Mouse (Mus musculus): ENCODE data around the gene Arhgap44. TPM values are rescaled to one million over a fixed set of nuclear protein-coding genes. Genes with fewer than 3 reads are reported as not detected.

Gene Arhgap44
- total RNA-seq, 2 experiments from 2014 or later: 155 TPM

DNA sequence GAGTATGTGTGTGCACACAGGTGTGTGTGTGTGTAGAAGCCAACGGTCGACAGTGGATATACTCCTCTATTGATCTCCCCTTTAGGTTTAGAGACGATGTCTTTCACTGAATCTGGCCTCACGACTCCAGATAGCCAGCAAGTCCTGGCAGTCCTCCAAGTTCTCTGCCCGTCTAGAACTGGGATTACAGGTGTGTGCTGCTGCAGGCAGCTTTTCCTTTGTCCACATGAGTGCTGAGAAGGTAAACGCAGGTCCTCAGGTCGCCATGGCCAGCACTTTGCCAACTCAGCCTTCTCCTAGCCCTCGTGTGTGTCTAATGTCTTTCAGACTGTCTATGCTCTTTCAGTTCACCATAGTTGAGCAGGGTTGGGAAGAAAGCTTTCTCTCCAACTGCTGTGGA, 69.9 kb downstream of the Arhgap44 start:
- DNase-seq (ENCODE audit: low spot score in 2 of 2): no peak
- intact Hi-C loops (cut with DNase I): no loop called here

DNA sequence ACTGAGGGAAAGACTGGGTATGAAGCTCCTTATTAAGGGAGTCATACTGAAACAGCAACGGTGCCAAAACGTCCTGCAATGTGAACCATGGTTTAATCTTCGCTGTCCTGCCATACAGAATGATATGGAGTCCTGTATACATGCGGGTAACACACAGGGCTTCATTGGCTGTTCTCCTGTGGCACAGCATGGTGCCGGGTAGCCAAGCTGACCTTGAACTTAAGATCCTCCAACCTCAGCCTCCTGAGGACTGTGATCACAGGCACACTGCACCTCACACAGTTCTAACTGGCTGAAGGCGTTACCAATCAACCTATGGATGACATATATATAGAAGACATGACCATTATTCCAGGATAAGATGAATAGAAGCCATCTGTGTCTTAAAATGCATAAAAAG, 72.4 kb downstream of the Arhgap44 start:
- intact Hi-C loops (cut with DNase I): no loop called here
- DNase-seq (ENCODE audit: low spot score in 2 of 2): no peak

DNA sequence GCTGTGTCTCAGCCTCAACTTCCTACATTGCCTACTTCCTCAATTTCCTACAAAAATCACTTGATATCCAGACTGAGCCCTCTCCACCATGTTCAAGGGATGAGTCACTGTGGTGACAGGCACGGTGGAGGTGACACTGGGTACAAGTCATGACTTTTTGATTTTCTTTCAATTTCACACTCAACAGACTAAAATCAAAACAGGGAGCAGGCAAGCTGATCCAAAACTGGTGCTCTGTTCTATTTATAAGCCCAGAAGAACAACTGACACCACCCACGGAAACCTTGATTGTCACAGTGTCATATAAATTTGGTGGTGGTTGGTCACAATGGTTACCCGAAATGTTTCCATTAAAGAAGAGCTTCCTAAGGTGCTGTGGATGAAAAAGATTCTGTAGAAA, 72.8 kb downstream of the Arhgap44 start:
- intact Hi-C loops (cut with DNase I): no loop called here
- DNase-seq (ENCODE audit: low spot score in 2 of 2): peak in 1 of 2 experiments; percentile 33

DNA sequence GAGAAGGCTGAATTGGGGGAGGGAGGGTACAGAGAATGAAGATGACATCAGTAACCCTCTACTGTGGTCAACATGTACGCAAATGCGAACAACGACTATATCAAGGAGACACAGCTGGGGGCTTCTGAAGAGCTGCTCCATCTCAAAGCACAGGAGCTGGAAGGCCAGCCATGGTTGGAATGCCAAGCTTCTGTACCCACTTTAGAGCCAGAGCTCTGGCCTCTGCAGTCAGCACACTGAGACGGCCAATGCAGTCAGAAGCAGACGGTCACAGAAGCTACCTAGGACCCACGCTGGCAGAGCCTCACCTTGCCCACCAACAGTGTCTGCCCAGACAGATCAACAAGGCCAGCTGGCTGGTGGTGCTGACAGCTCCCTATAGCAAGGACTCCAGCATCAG, 73.5 kb downstream of the Arhgap44 start:
- no peak for DNase-seq (ENCODE audit: low spot score in 2 of 2)
- intact Hi-C loops (cut with DNase I): no loop called here

DNA sequence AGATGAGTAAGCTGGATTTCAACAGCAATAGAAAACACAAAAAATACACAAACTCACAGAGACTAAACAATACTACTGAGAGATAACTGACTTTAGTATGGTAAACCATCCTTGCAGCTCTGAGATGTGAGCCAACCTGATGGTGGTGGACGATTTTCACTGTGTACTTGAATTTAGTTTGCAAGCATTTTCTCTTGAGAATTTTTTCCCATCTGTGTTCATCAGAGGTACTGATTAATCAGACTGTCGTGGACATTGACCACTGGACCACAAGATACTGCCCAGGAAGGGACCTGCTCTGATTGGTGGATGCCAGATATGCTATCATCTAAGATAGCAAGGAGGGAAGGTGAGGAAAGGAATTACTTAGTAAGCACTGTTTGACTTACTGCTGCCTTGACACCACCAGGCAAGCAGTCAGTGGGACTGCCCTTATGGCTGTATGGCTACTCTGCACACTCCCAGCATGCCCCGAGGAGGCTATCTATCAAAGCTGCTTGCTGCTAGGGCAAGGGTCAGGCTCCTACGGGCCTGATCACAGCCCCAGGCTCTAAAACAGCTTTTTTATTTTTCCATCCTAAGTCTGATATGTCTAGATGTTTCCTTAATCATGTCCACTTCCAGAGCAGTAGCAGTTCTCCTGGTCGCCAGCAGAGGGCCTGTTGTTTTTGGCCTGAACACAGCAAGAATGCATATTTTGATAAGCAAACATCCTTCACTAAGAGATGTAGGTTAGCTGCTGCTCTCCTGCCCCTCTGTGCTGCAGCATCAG, 74.1 kb downstream of the Arhgap44 start:
- intact Hi-C loops (cut with DNase I): no loop called here

DNA sequence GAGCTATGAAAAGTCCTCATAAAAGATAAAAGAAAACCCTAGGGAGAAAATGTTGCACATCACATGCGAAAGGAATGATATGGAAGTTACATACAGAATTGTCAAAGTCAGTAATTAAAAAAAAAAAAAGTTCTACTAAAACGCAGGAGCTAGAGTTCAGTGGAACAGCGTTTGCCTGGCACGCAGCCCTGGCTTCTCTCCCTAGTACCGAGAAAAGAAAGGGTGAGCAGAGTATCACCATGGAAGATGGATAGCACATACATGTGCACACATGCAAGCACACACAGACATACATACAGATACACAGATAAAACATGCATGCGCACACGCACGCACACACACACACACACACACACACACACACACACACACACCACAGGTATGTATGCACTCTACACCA, 82.0 kb downstream of the Arhgap44 start:
- intact Hi-C loops (cut with DNase I): no loop called here
- no peak for DNase-seq (ENCODE audit: low spot score in 2 of 2)

More for the DNA sequence above, 74.1 kb downstream of the Arhgap44 start:
- peak; percentile 58 to 63 for DNase-seq (ENCODE audit: low spot score in 2 of 2)

DNA sequence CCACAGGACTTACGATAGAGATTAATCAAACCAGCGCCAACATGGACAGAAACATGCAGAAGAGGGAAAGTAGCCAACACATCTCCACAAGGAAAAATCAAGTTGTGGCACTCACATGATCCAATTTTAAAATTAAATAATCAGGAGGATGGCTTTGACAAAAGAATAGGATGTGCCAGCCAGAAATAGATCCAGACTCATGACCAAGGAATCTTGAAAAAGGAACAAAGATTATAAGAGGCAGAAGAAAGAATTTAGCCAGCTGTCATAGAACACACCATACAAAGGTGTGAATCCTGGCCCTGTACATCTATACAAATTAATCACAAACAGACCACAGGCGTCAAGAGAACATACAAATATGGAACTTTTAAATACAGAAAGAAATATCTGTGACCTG, 82.5 kb downstream of the Arhgap44 start:
- intact Hi-C loops (cut with DNase I): no loop called here
- no peak for DNase-seq (ENCODE audit: low spot score in 2 of 2)

DNA sequence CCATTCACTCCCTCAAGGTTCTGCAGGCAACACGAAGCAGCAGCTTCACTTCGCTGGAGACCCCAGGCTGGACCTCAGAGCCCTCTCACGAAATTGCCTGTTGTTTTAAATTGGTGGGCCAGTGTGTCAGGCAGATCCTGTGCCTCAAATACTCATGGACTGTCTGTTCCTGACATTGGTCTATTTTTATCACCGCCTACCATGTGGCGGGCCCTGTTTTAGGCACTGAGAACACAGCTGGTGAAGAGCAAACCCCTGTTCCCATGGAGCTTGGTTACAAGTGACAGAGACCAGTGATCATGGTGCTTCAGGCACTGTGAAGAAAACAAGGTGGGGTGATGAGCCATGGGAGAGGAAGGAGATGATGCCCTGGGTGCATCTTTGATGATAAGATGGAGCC, 93.2 kb downstream of the Arhgap44 start:
- intact Hi-C loops (cut with DNase I): no loop called here

DNA sequence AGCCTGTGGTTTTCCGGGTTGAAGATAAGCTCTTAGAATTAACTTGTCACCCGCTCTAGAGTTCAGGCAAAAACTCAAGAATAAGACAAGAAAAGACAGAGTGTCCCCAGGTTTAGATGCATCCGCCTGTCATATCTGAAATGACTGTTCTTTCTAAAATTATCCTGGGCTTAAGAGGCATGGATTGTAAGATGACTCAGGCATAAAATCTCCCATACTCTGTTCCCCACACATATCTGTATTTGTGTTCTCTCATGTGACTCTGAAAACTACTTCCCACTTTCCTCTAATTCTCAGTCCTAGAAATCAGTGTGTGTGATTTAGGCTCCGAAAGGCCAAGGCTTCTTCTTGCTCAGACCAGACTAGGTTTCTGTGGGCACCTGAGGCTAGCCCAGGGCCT, 93.7 kb downstream of the Arhgap44 start:
- DNase-seq (ENCODE audit: low spot score in 2 of 2): peak in 1 of 2 experiments; percentile 63
- intact Hi-C loops (cut with DNase I): no loop called here

More for the DNA sequence above, 93.2 kb downstream of the Arhgap44 start:
- peak; percentile 55 to 89 for DNase-seq (ENCODE audit: low spot score in 2 of 2)

DNA sequence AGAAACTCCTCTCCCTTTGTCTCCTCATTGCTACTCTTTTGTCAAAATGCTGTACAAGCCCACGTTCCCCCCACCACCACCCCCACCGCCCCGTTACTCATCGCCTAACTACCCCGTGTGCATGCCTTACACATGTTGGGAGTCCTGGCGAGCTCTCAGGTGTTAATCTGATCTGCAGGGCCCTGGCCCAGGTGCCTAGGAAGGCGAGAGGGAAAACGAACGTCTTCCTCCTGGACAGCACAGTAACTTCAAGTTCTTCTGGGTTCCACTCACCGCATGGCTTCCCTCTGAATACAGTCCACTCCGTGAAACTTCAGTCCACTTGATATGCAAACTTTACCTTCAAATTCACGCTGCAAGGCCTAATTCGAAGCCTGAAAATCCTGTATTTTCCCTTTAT, 97.6 kb downstream of the Arhgap44 start:
- intact Hi-C loops (cut with DNase I): no loop called here
- DNase-seq (ENCODE audit: low spot score in 2 of 2): no peak

DNA sequence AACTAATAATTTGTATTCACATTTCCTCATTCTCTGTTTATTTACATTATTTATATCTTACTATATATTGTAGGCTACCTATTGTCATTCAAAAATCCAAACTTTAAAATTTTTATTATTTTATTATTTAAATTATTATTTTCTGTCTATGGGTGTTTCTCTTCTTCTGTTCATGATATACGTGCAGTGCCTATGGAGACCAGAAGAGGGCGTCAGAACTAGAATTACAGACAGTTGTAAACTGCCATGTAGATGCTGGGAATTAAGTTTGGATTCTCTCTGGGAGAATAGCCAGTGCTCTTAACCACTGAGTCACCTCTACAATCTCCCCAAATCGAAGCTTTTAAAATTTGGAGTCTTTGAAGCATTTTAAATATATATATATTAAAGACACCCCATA, 101.3 kb downstream of the Arhgap44 start:
- intact Hi-C loops (cut with DNase I): no loop called here
- peak in 1 of 2 experiments; percentile 42 for DNase-seq (ENCODE audit: low spot score in 2 of 2)

DNA sequence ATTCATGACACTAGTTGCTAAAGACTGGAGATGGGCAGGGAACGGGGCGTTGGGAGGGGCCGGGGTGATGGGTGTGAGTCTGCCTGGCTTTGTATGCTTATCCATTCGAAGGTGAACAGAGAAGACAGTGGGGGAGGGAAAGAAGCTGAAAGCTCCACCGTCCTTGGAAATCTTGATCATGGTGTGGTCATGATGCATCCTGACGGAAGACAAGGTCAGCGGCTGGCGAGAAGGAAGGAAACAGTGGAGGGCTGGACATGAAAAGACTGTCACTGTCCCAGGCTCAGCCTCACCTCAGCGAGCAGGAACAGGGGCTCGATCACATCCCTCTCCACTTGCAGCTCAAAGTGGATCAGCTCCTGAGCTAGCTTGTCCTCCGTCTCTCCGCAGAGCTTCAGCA, 103.2 kb downstream of the Arhgap44 start:
- no peak for DNase-seq (ENCODE audit: low spot score in 2 of 2)
- intact Hi-C loops (cut with DNase I): loop anchor here (5.0 kb wide), 1 partner anchor 103 kb away; the partner anchor contains the start of gene Arhgap44

DNA sequence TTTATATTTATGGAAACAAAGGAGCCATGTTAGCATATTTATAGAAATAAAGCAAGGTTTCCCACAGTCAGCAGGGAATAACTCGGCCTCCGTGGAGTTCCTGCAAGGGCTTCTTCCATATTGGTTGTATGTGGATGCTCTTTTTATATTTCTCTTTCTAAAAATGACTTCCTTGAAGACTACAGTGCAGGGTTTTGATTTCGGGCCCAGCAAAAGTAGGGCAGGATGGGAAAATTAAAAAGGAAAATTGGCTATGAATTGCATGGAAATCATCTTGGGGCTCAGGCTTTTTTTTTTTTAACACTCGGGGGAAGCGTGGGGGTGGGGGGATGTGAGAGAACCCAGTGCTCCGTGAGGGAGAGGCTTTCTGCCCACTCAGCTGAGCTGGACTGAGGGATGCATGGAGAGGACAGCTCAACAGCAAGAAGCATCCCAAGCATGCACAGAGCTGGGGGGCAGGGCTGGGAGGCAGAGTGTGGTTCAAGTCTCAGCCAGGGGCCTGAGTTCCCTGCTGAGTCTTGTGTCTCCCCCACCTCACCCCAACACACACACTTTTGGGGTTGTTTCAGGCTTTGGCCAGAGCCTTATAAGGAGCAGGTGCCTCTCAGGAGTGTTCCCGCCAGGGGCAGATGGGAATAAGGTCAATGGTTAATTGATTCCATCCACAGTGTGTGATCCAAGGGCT, 104.4 kb downstream of the Arhgap44 start:
- peak; percentile 40 to 44 for DNase-seq (ENCODE audit: low spot score in 2 of 2)
- intact Hi-C loops (cut with DNase I): loop anchor here (5.0 kb wide), 1 partner anchor 104 kb away; the partner anchor contains the start of gene Arhgap44

DNA sequence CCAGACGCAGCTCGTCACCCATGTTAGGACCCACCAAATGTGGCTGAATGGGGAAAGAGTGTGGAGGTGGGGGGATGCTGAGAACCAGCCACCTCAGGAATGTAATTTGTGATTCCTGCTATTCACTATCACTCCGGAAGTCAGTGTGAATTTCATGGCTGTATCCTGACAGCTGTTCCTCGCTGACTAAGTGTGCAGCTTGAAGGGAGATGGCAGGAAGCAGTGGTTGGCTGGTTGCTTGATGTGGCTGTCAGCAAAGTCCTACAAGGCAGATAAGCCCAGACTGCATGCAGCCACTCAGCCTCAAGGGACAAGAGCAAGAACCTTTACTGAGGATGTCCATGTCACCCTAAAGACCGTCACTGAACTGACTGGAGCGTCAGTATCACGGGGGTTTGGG, 107.2 kb downstream of the Arhgap44 start:
- DNase-seq (ENCODE audit: low spot score in 2 of 2): peak in 1 of 2 experiments; percentile 28
- intact Hi-C loops (cut with DNase I): loop anchor here (5.0 kb wide), 1 partner anchor 107 kb away; the partner anchor contains the start of gene Arhgap44

DNA sequence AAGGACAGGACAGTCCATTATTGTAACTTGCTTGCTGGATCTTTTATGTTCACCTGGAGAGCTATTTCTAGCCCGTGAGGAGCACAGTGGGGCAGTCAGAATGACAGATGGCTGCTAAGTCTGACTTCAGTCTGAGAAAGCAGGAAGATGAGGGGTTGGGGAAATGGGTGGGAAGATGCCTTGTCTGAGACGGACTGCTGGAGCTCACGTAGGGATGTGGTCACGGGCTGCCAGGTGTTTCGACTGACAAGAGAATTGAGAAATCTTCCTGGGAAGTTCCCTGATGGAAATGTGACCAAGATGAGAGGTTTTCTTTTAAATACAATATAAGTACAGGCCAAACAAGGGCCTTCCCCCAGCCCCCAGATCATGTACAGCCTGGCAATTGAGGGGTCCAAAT, 108.5 kb downstream of the Arhgap44 start:
- DNase-seq (ENCODE audit: low spot score in 2 of 2): no peak
- intact Hi-C loops (cut with DNase I): no loop called here

DNA sequence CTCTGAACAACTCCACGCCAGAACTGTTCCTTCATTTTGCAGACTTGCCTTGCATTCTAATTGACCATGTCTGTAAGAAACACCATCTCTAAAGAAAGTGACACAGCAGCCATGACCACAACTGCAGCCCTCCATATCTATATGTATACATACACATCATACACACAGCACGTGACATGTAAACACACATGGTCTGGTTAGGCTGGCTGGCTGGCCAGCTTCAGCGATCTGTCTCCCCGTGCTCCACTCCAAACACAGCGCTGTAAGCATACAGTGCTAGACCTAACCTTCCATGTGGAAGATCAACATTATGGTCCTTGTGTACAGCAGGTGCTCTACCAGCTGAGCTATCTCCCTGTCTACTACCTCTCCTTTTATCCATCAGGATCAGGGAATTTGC, 111.9 kb downstream of the Arhgap44 start:
- intact Hi-C loops (cut with DNase I): no loop called here

DNA sequence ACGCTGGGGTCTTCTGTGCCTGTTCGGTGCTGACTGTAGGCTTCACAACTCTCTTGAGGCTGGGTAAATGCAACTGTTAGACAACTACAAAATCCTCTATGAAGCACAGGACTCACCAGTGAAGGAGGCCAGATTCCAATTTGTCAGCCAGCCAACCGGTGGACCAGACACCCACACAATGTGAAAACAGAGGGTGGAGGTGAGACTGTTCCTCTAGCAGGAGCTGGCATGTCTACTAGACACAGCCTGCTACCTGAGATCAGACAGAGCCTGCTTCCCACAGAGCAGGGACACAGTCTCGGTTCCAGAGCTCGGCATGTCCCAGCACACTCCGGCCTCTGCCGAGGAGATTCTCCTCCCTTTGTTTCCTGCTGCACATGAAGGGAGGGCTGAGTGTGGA, 113.7 kb downstream of the Arhgap44 start:
- intact Hi-C loops (cut with DNase I): no loop called here
- DNase-seq (ENCODE audit: low spot score in 2 of 2): no peak

More for the DNA sequence above, 111.9 kb downstream of the Arhgap44 start:
- DNase-seq (ENCODE audit: low spot score in 2 of 2): no peak

DNA sequence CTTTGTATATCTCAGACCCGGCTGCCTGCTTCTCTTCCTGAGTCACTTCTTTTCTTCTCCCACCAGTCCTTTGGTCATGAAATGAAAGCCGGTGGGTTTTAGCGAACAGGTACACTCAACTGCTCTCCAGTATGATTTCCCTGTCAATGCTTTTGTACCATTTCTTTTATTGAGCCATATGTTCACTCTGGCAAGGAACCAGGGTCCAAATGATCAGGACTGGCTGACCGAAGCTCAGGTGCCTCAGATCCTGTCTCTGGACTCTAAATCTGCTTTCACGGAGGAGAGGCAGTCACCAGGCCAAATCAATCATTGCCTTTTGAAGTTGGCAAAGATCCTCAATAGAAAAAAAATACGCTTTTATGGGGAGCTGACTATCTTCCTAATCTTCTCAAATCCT, 122.2 kb downstream of the Arhgap44 start:
- intact Hi-C loops (cut with DNase I): no loop called here
- DNase-seq (ENCODE audit: low spot score in 2 of 2): no peak

DNA sequence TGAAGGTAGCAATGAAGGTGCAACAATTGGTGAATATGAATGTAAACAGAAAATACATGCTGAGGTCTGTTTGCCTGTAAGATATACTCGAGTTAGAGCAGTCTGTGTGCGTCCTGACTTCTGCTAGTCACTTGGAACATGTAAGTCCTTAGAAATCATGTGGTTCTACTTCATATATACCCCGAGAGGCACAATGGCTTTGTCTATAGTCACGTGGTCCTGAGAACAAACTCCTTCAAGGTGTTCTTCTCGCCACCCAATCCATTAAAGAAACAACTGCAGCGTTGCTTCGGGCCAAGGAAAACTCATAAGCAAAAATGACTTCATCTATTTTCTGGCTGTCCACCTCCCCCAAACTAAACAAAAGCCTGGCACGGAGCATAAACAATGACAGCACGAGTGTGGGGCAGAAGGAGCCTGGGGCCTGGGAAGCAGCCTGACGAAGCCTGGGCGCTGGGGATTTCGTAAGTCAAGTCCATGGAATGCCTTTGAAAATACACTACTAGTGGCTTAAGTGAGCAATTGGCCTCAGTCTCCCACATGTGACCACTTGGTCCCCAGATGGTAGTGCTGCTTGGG, 123.2 kb downstream of the Arhgap44 start:
- intact Hi-C loops (cut with DNase I): no loop called here
- no peak for DNase-seq (ENCODE audit: low spot score in 2 of 2)

DNA sequence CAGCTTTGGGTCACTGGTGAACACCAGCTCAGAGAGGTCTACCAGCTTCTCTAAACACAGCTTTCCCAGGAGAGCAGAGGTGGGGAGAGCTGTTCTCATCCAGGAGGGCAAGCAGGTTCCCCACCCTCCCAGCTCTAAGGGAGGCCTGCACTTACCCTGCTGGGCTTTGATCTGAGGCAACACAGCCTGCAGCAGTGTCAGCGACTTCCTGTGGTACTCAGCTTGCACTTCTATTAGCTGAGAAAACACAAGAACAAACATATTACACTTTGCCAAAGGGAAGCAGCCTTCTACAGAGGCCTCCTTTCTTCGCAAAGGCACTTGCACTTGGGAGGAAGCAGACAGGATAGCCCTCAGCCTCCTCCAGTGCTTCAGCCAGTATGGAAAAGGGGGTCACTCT, 123.8 kb downstream of the Arhgap44 start:
- intact Hi-C loops (cut with DNase I): no loop called here
- DNase-seq (ENCODE audit: low spot score in 2 of 2): no peak

Measured in left cerebral cortex, postnatal 14 days (tissue).